Mouse (Mus musculus): ENCODE measurements around the gene Gm16223. TPM values are rescaled to one million over a fixed set of nuclear protein-coding genes. Genes with fewer than 3 reads are reported as not detected.

The Gm16223 gene
- not detected in 2 replicates for polyA plus RNA-seq (2015; fragmentation: Nextera tagmentation; extraction: Ambion mirVana)

DNA sequence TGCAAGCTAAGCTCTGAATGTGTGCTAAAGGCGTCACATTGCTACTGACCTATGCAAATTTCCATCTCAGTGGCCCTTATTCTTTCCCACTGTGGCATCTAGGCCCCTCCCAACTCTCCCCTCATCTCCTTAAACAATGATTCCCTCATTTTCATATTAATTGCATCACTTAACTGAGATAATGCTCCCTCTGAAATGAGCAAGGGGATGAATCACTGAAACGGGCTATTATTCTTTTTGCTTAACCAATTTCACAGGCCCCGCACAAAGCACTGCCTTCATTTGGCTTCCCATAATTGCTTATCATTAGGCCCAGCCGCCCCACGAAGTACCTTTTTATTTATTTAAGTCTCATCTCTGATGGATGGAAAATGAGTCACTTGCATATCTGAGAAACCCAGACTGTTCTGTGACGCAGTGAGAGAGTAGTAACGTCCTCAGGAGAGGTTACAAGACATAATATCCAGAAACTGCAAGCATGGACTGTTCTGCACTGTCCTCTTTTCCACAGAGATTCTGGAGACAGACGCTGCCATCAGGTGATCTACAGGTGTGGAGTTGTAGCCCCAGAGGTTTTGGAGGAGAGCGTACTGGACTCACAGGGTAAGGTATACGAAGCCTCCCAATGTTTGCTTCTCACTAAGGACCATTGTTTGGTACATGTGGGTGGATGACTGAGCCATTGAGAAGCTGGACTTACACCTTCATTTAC lies at the start of gene Gm16223:
Gene Gm16223 (plus strand): TSS at position 485 of the 712 bp plus-strand sequence.
- no peak for ATAC-seq (ENCODE audit: low FRiP score, low read depth)
- Histone ChIP-seq H3K27ac (no peak within 1 kb of the TSS), H3K9me3 (no peaks in the 10 kb centered on the region), H3K4me1 (no peaks in the 10 kb centered on the region), H3K9ac (no peak within 1 kb of the TSS), H3K36me3 (no peaks in the 10 kb centered on the region), H3K4me3 (no peak within 1 kb of the TSS), H3K27me3 (no peaks in the 10 kb centered on the region), H3K4me2 (replicated peaks) (no peak within 1 kb of the TSS)
- 85% methylated on average over 10 of the region's 10 CpGs for WGBS

- Histone ChIP-seq H3K4me1 (no peaks in the 10 kb centered on the region), H3K4me3 (no peak overlapping the region), H3K9ac (no peak overlapping the region), H3K36me3 (no peaks in the 10 kb centered on the region), H3K4me2 (replicated peaks) (no peak overlapping the region), H3K27ac (no peak overlapping the region), H3K9me3 (no peaks in the 10 kb centered on the region), H3K27me3 (no peaks in the 10 kb centered on the region)
- no peak for ATAC-seq (ENCODE audit: low FRiP score, low read depth)
- 88% methylated on average over 3 of the region's 3 CpGs for WGBS
These were observed 45.7 kb upstream of the Gm16223 start for GRCm38 (mm10) chr5:42022029-42022428.

- Histone ChIP-seq H3K9me3 (no peaks in the 10 kb centered on the region), H3K9ac (no peak overlapping the region), H3K27me3 (no peaks in the 10 kb centered on the region), H3K36me3 (no peaks in the 10 kb centered on the region), H3K27ac (no peak overlapping the region), H3K4me3 (no peak overlapping the region), H3K4me2 (replicated peaks) (no peak overlapping the region), H3K4me1 (no peaks in the 10 kb centered on the region)
- WGBS = 67% methylated on average over 1 of the region's 1 CpGs
- ATAC-seq (ENCODE audit: low FRiP score, low read depth) = no peak
These were observed 44.2 kb upstream of the Gm16223 start for GRCm38 (mm10) chr5:42023521-42023920.

DNA sequence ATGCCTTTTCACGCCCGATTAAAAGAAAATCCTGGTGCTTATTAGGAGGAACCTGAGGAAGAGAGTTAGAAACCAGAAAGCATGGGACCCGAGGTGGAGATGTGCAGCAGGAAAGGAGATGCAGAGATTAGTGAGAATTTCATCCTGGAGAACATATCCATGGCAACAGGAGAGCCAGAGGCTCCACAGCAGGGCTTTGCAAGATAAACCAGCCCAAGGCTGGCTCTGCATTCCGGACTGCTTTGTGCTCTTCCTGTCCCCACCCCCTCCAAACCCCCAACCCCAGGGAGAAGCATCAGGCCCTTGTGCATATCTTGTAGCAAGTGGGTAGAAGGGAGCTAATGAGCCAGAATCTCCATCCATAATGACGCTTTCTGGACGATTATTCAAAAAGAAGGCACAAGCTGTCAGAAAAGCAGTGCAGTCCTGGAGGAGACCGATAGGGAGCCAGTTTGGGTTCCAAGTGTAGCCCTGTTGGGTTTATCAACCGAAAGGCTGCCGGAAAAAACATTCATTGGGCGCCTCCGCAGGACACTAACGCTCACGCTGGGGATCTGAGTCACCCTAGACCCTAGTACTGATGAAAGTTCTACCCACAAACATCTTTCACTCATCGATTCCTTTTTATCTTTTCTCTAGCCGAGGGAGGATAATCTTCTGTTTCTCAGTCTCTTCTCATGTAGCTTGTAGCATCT lies 31.2 kb upstream of the Gm16223 start:
- ATAC-seq (ENCODE audit: low FRiP score, low read depth) = no peak
- no peaks in the 10 kb centered on the region for H3K27me3 ChIP-seq
- H3K9ac ChIP-seq = no peak overlapping the region
- H3K27ac ChIP-seq = no peak overlapping the region
- no peak overlapping the region for H3K4me2 ChIP-seq (replicated peaks)
- no peaks in the 10 kb centered on the region for H3K4me1 ChIP-seq
- 57% methylated on average over 15 of the region's 15 CpGs for WGBS
- H3K9me3 ChIP-seq = no peaks in the 10 kb centered on the region
- no peak overlapping the region for H3K4me3 ChIP-seq
- no peaks in the 10 kb centered on the region for H3K36me3 ChIP-seq

DNA sequence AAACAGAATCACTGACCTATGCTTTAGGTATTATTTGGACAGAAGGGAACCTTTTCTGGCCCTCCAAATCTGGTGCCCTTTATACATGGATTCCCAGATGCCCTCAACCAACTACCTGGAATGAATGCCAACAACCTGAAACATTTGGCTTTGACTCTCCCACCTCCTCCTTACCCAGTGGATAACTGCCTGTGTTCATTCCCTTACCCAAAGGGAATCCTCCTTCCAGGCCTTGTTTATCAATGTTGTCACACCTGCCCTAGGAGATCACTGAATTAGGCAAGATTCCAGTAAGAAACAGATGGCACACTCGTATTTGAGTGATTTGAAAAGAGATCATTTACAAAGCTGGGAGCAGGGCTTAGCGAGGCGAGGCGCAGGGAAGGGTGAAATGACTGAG lies 13.1 kb upstream of the Gm16223 start:
- ATAC-seq (ENCODE audit: low FRiP score, low read depth) = no peak

GRCm38 (mm10) chr5:42055151-42055550 lies 12.6 kb upstream of the Gm16223 start:
- H3K4me2 ChIP-seq (replicated peaks) = no peak overlapping the region
- 89% methylated on average over 5 of the region's 5 CpGs for WGBS
- no peaks in the 10 kb centered on the region for H3K9me3 ChIP-seq
- H3K27me3 ChIP-seq = no peaks in the 10 kb centered on the region
- no peak overlapping the region for H3K9ac ChIP-seq
- no peak overlapping the region for H3K27ac ChIP-seq
- H3K4me3 ChIP-seq = no peak overlapping the region
- ATAC-seq (ENCODE audit: low FRiP score, low read depth) = no peak
- no peaks in the 10 kb centered on the region for H3K4me1 ChIP-seq
- no peaks in the 10 kb centered on the region for H3K36me3 ChIP-seq

More for the DNA sequence above, 13.1 kb upstream of the Gm16223 start:
- Histone ChIP-seq H3K4me1 (no peaks in the 10 kb centered on the region), H3K4me2 (replicated peaks) (no peak overlapping the region), H3K9ac (no peak overlapping the region), H3K9me3 (no peaks in the 10 kb centered on the region), H3K36me3 (no peaks in the 10 kb centered on the region), H3K27me3 (no peaks in the 10 kb centered on the region), H3K27ac (no peak overlapping the region), H3K4me3 (no peak overlapping the region)
- 56% methylated on average over 4 of the region's 4 CpGs for WGBS

DNA sequence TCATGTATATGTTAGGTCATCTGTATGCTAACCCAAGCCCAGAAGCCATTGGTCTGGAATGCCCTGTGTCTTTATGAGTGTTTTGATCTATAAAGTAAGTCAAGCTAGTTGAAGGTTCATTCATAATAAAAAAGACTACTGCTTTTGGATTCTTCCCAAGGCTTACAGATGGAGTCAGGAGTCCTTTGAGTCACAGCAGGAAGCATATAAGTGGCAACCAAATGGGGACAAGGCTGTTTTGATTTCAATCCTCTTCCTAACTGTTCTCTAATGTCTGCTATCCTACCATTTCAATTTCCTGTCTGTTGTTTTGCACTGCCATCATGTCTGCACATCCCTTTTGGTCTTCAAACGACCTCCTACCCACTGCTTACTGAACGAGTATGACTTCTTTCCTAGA lies 2.7 kb upstream of the Gm16223 start:
- H3K9ac ChIP-seq = no peak overlapping the region
- H3K4me1 ChIP-seq = no peaks in the 10 kb centered on the region
- no peaks in the 10 kb centered on the region for H3K27me3 ChIP-seq
- no peak overlapping the region for H3K4me3 ChIP-seq
- H3K4me2 ChIP-seq (replicated peaks) = no peak overlapping the region
- H3K27ac ChIP-seq = no peak overlapping the region
- H3K36me3 ChIP-seq = no peaks in the 10 kb centered on the region
- H3K9me3 ChIP-seq = no peaks in the 10 kb centered on the region
- WGBS = 59% methylated on average over 2 of the region's 2 CpGs
- no peak for ATAC-seq (ENCODE audit: low FRiP score, low read depth)

DNA sequence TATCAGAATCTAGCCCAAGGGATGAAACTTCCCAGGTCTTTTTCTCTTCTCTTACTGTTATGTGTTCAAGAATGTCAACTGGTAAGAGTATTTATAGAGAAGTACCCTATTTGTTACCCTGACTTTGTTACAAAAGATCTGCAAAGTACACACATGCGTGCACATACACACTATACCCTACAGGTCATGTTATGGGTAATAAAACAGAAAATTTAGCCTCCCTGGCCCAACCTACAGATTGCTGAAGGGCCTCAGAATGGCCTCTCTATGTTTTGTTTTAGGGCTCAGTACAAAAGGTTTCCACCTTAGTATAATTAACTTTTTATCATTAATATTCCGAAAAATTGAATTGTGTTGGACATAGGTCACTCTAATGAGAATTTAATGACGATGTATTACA lies 685 bp upstream of the Gm16223 start:
- ATAC-seq (ENCODE audit: low FRiP score, low read depth) = no peak
- H3K27me3 ChIP-seq = no peaks in the 10 kb centered on the region

DNA sequence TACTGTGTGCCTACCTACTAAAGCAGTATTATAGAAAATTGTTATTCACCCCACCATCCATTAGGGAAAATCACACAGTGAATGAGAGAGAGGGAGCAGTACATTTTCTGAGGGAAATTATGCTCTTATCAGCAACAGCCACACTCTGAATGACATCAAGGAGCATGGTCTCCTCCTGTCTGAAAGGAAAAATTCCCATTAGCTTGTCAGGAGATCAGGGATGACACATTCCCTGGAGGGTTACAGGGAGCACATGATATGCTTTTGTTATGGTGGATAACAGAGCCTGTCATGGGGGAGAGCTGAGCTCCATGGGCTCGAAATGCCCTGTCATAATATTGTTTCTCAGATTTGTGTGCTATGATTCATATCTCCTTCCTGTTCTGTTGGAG lies 424 bp downstream of the Gm16223 start:
- no peaks in the 10 kb centered on the region for H3K9me3 ChIP-seq
- no peak overlapping the region for H3K4me3 ChIP-seq
- H3K27me3 ChIP-seq = no peaks in the 10 kb centered on the region
- 69% methylated on average over 1 of the region's 1 CpGs for WGBS
- no peaks in the 10 kb centered on the region for H3K36me3 ChIP-seq
- ATAC-seq (ENCODE audit: low FRiP score, low read depth) = no peak
- no peak overlapping the region for H3K4me2 ChIP-seq (replicated peaks)
- H3K27ac ChIP-seq = no peak overlapping the region
- no peak overlapping the region for H3K9ac ChIP-seq
- H3K4me1 ChIP-seq = no peaks in the 10 kb centered on the region

More for the DNA sequence above, 685 bp upstream of the Gm16223 start:
- 78% methylated on average over 3 of the region's 3 CpGs for WGBS
- Histone ChIP-seq H3K4me3 (no peak overlapping the region), H3K9me3 (no peaks in the 10 kb centered on the region), H3K4me1 (no peaks in the 10 kb centered on the region), H3K27ac (no peak overlapping the region), H3K9ac (no peak overlapping the region), H3K36me3 (no peaks in the 10 kb centered on the region), H3K4me2 (replicated peaks) (no peak overlapping the region)

GRCm38 (mm10) chr5:42116586-42117346 lies 49.0 kb downstream of the Gm16223 start:
- peak; percentile 86 for ATAC-seq (ENCODE audit: low FRiP score, low read depth)
- 33% methylated on average over 5 of the region's 5 CpGs for WGBS
- Histone ChIP-seq H3K36me3 (no peaks in the 10 kb centered on the region), H3K27ac (no peak overlapping the region), H3K27me3 (no peaks in the 10 kb centered on the region), H3K9ac (no peak overlapping the region), H3K9me3 (no peaks in the 10 kb centered on the region), H3K4me1 (peaks cover 25% of the 10 kb centered on the region), H3K4me3 (no peak overlapping the region), H3K4me2 (replicated peaks) (no peak overlapping the region)

- Histone ChIP-seq H3K27me3 (no peaks in the 10 kb centered on the region), H3K9ac (no peak overlapping the region), H3K36me3 (no peaks in the 10 kb centered on the region), H3K9me3 (no peaks in the 10 kb centered on the region), H3K4me1 (no peaks in the 10 kb centered on the region), H3K4me3 (no peak overlapping the region), H3K4me2 (replicated peaks) (no peak overlapping the region), H3K27ac (no peak overlapping the region)
- no peak for ATAC-seq (ENCODE audit: low FRiP score, low read depth)
These were observed 57.8 kb downstream of the Gm16223 start for GRCm38 (mm10) chr5:42125562-42125961.

- Histone ChIP-seq H3K4me2 (replicated peaks) (no peak overlapping the region), H3K4me3 (no peak overlapping the region), H3K27me3 (no peaks in the 10 kb centered on the region), H3K4me1 (no peaks in the 10 kb centered on the region), H3K9me3 (no peaks in the 10 kb centered on the region), H3K27ac (no peak overlapping the region), H3K9ac (no peak overlapping the region), H3K36me3 (no peaks in the 10 kb centered on the region)
- no peak for ATAC-seq (ENCODE audit: low FRiP score, low read depth)
- WGBS = 69% methylated on average over 3 of the region's 3 CpGs
These were observed 87.9 kb downstream of the Gm16223 start for GRCm38 (mm10) chr5:42155626-42156025.
